Mouse (Mus musculus) limb, embryonic 13.5 days (tissue): ENCODE measurements around the gene D16Ertd472e. TPM values are rescaled to one million over a fixed set of nuclear protein-coding genes. Genes with fewer than 3 reads are reported as not detected.

ENCODE experiments used
- ATAC-seq: fragments of 200-750 bp; cut with Nextera tagmentation; 2 replicates; pipeline ENCODE4 v1.8.0; 2017; ENCODE audit warnings: low read depth, moderate number of reproducible peaks, moderate TSS enrichment; ENCODE audit not compliant: low FRiP score
- H3K27ac ChIP-seq: fragments of 300-500 bp; sonication (generic); 2 replicates; pipeline ENCODE4 v1.5.1; 2015; ENCODE audit warnings: inconsistent platforms, mild to moderate bottlenecking, moderate library complexity
- H3K27me3 ChIP-seq: fragments of 300-500 bp; sonication (generic); 2 replicates; pipeline ENCODE4 v1.6.1; 2015; ENCODE audit warnings: mild to moderate bottlenecking, inconsistent platforms
- H3K36me3 ChIP-seq: fragments of 300-500 bp; sonication (generic); 2 replicates; pipeline ENCODE4 v1.6.1; 2015; ENCODE audit warnings: inconsistent platforms, mild to moderate bottlenecking, moderate library complexity
- H3K4me1 ChIP-seq: fragments of 300-500 bp; sonication (generic); 2 replicates; pipeline ENCODE4 v1.6.1; 2015; ENCODE audit warnings: inconsistent platforms
- H3K4me2 ChIP-seq: fragments of 300-500 bp; sonication (generic); replicated peaks from 2 replicates; pipeline ENCODE4 v1.6.1; 2015; ENCODE audit warnings: inconsistent platforms, mild to moderate bottlenecking, moderate library complexity
- H3K4me3 ChIP-seq: fragments of 300-500 bp; sonication (generic); 2 replicates; pipeline ENCODE4 v1.5.1; 2015; ENCODE audit warnings: moderate library complexity, mild to moderate bottlenecking, inconsistent platforms
- H3K9ac ChIP-seq: fragments of 300-500 bp; sonication (generic); 2 replicates; pipeline ENCODE4 v1.6.1; 2015; ENCODE audit warnings: mild to moderate bottlenecking, inconsistent platforms
- H3K9me3 ChIP-seq: fragments of 300-500 bp; sonication (generic); 2 replicates; pipeline ENCODE4 v1.6.1; 2016; ENCODE audit warnings: inconsistent platforms
- WGBS: fragments of 180-500 bp; shearing (Covaris S2); methylation state at CpG from one replicate; pipeline ENCODE4 v1.1.7; 2015; 5-methylcytosine and 5-hydroxymethylcytosine counted together
- polyA plus RNA-seq: library from polyadenylated mRNA; unstranded; fragments of >200 nt; fragmentation: Nextera tagmentation; extraction: Ambion mirVana; gene quantifications from 2 replicates; pipeline ENCODE4 v1.2.1, GENCODE M21; 2015

D16Ertd472e gene
- polyA plus RNA-seq, 1 experiment from 2014 or later, result 24.4 TPM

GRCm38 (mm10) chr16:78563093-78563971 is 13.2 kb downstream of the D16Ertd472e start:
- WGBS, result 85% methylated on average over 15 of the region's 15 CpGs
- no peak overlapping the region for H3K4me2 ChIP-seq
- no peaks in the 10 kb centered on the region for H3K27me3 ChIP-seq
- H3K36me3 ChIP-seq, result peaks cover 61% of the 10 kb centered on the region
- H3K9me3 ChIP-seq, result no peaks in the 10 kb centered on the region
- peaks cover 4% of the 10 kb centered on the region; the same call in 1 of the 2 replicates for H3K4me1 ChIP-seq
- H3K27ac ChIP-seq, result no peak overlapping the region
- no peak for ATAC-seq
- H3K4me3 ChIP-seq, result no peak overlapping the region
- no peak overlapping the region for H3K9ac ChIP-seq

GRCm38 (mm10) chr16:78560627-78561026 is 15.9 kb downstream of the D16Ertd472e start:
- no peak overlapping the region for H3K27ac ChIP-seq
- peaks cover 4% of the 10 kb centered on the region; the same call in 1 of the 2 replicates for H3K4me1 ChIP-seq
- H3K36me3 ChIP-seq, result peaks cover 72% of the 10 kb centered on the region
- no peaks in the 10 kb centered on the region for H3K9me3 ChIP-seq
- H3K4me2 ChIP-seq, result no peak overlapping the region
- WGBS, result 91% methylated on average over 5 of the region's 5 CpGs
- no peak overlapping the region for H3K4me3 ChIP-seq
- H3K27me3 ChIP-seq, result no peaks in the 10 kb centered on the region
- no peak for ATAC-seq
- H3K9ac ChIP-seq, result no peak overlapping the region

GRCm38 (mm10) chr16:78560063-78560462 is 16.4 kb downstream of the D16Ertd472e start:
- H3K4me2 ChIP-seq, result no peak overlapping the region
- H3K27ac ChIP-seq, result no peak overlapping the region
- peaks cover 4% of the 10 kb centered on the region; the same call in 1 of the 2 replicates for H3K4me1 ChIP-seq
- peaks cover 67% of the 10 kb centered on the region for H3K36me3 ChIP-seq
- H3K9ac ChIP-seq, result no peak overlapping the region
- no peak overlapping the region for H3K4me3 ChIP-seq
- ATAC-seq, result no peak
- H3K27me3 ChIP-seq, result no peaks in the 10 kb centered on the region
- H3K9me3 ChIP-seq, result no peaks in the 10 kb centered on the region
- WGBS, result 87% methylated on average over 15 of the region's 15 CpGs

- Histone ChIP-seq H3K27me3 (no peaks in the 10 kb centered on the region), H3K4me2 (no peak overlapping the region), H3K9ac (no peak overlapping the region), H3K4me3 (no peak overlapping the region), H3K27ac (no peak overlapping the region), H3K4me1 (peaks cover 4% of the 10 kb centered on the region; the same call in 1 of the 2 replicates), H3K36me3 (peaks cover 52% of the 10 kb centered on the region), H3K9me3 (no peaks in the 10 kb centered on the region)
- 94% methylated on average over 4 of the region's 4 CpGs for WGBS
- no peak for ATAC-seq
These were observed 18.9 kb downstream of the D16Ertd472e start for GRCm38 (mm10) chr16:78557573-78557972.

- H3K4me2 ChIP-seq, result no peak overlapping the region
- no peak for ATAC-seq
- no peak overlapping the region for H3K4me3 ChIP-seq
- peaks cover 4% of the 10 kb centered on the region; the same call in 1 of the 2 replicates for H3K4me1 ChIP-seq
- no peaks in the 10 kb centered on the region for H3K27me3 ChIP-seq
- 54% methylated on average over 10 of the region's 10 CpGs for WGBS
- no peak overlapping the region for H3K27ac ChIP-seq
- H3K9ac ChIP-seq, result no peak overlapping the region
- peaks cover 35% of the 10 kb centered on the region for H3K36me3 ChIP-seq
- no peaks in the 10 kb centered on the region for H3K9me3 ChIP-seq
These were observed 21.4 kb downstream of the D16Ertd472e start for GRCm38 (mm10) chr16:78554911-78555648.

- 92% methylated on average over 10 of the region's 10 CpGs for WGBS
These were observed 29.1 kb downstream of the D16Ertd472e start for GRCm38 (mm10) chr16:78547367-78547766.

GRCm38 (mm10) chr16:78546529-78546928 is 30.0 kb downstream of the D16Ertd472e start:
- peaks cover 60% of the 10 kb centered on the region for H3K36me3 ChIP-seq
- H3K4me1 ChIP-seq, result no peaks in the 10 kb centered on the region
- H3K9me3 ChIP-seq, result no peaks in the 10 kb centered on the region
- no peak for ATAC-seq
- no peak overlapping the region for H3K27ac ChIP-seq
- H3K4me3 ChIP-seq, result no peak overlapping the region
- 90% methylated on average over 6 of the region's 6 CpGs for WGBS
- H3K9ac ChIP-seq, result no peak overlapping the region
- H3K4me2 ChIP-seq, result no peak overlapping the region
- H3K27me3 ChIP-seq, result no peaks in the 10 kb centered on the region

More at GRCm38 (mm10) chr16:78547367-78547766, 29.1 kb downstream of the D16Ertd472e start:
- peaks cover 54% of the 10 kb centered on the region for H3K36me3 ChIP-seq
- ATAC-seq, result no peak
- H3K4me2 ChIP-seq, result no peak overlapping the region
- no peaks in the 10 kb centered on the region for H3K4me1 ChIP-seq
- no peak overlapping the region for H3K9ac ChIP-seq
- no peaks in the 10 kb centered on the region for H3K27me3 ChIP-seq
- H3K9me3 ChIP-seq, result no peaks in the 10 kb centered on the region
- no peak overlapping the region for H3K27ac ChIP-seq
- no peak overlapping the region for H3K4me3 ChIP-seq

- H3K4me3 ChIP-seq, result no peak overlapping the region
- 85% methylated on average over 16 of the region's 16 CpGs for WGBS
- no peak for ATAC-seq
- no peak overlapping the region for H3K9ac ChIP-seq
- H3K9me3 ChIP-seq, result no peaks in the 10 kb centered on the region
- no peak overlapping the region for H3K4me2 ChIP-seq
- no peaks in the 10 kb centered on the region for H3K4me1 ChIP-seq
- H3K27me3 ChIP-seq, result no peaks in the 10 kb centered on the region
- H3K27ac ChIP-seq, result no peak overlapping the region
- peaks cover 35% of the 10 kb centered on the region for H3K36me3 ChIP-seq
These were observed 35.9 kb downstream of the D16Ertd472e start for GRCm38 (mm10) chr16:78540376-78541246.

- no peak overlapping the region for H3K4me2 ChIP-seq
- no peaks in the 10 kb centered on the region for H3K4me1 ChIP-seq
- no peak overlapping the region for H3K9ac ChIP-seq
- no peak overlapping the region for H3K27ac ChIP-seq
- no peaks in the 10 kb centered on the region for H3K27me3 ChIP-seq
- no peak overlapping the region for H3K4me3 ChIP-seq
- H3K36me3 ChIP-seq, result peaks cover 13% of the 10 kb centered on the region
- H3K9me3 ChIP-seq, result no peaks in the 10 kb centered on the region
- ATAC-seq, result no peak
- 63% methylated on average over 8 of the region's 8 CpGs for WGBS
These were observed 38.6 kb downstream of the D16Ertd472e start for GRCm38 (mm10) chr16:78537798-78538422.

- Histone ChIP-seq H3K4me1 (no peaks in the 10 kb centered on the region), H3K9me3 (no peaks in the 10 kb centered on the region), H3K27ac (no peak overlapping the region), H3K27me3 (no peaks in the 10 kb centered on the region), H3K36me3 (peaks cover 7% of the 10 kb centered on the region), H3K4me3 (no peak overlapping the region), H3K9ac (no peak overlapping the region), H3K4me2 (no peak overlapping the region)
- WGBS, result 66% methylated on average over 7 of the region's 7 CpGs
- ATAC-seq, result no peak
These were observed 39.2 kb downstream of the D16Ertd472e start for GRCm38 (mm10) chr16:78537322-78537721.

GRCm38 (mm10) chr16:78534468-78534867 is 42.0 kb downstream of the D16Ertd472e start:
- no peak overlapping the region for H3K9ac ChIP-seq
- ATAC-seq, result no peak
- 62% methylated on average over 8 of the region's 8 CpGs for WGBS

More at GRCm38 (mm10) chr16:78534468-78534867, 42.0 kb downstream of the D16Ertd472e start:
- no peak overlapping the region for H3K27ac ChIP-seq
- no peak overlapping the region for H3K4me3 ChIP-seq
- H3K9me3 ChIP-seq, result no peaks in the 10 kb centered on the region
- no peaks in the 10 kb centered on the region for H3K27me3 ChIP-seq
- no peak overlapping the region for H3K4me2 ChIP-seq
- no peaks in the 10 kb centered on the region for H3K36me3 ChIP-seq
- no peaks in the 10 kb centered on the region for H3K4me1 ChIP-seq
